Mouse (Mus musculus) thymus, adult 2 months (tissue): ENCODE data around the gene Tbx4. TPM values are rescaled to one million over a fixed set of nuclear protein-coding genes. Genes with fewer than 3 reads are reported as not detected.

Source experiments
- DNase-seq: peaks from one replicate; pipeline ENCODE4 v3.0.0; 2021
- H3K27ac ChIP-seq: fragments of 200-500 bp; 2 replicates; pipeline ENCODE4 v1.5.1; 2012; ENCODE audit warnings: low read length, control low read depth; ENCODE audit not compliant: control insufficient read depth, insufficient read depth
- H3K27me3 ChIP-seq: fragments of 200-500 bp; 2 replicates; pipeline ENCODE4 v1.6.1; 2012; ENCODE audit warnings: mild to moderate bottlenecking, low read length, moderate library complexity, mixed read lengths; ENCODE audit not compliant: control insufficient read depth, insufficient read depth
- H3K36me3 ChIP-seq: fragments of 200-500 bp; 2 replicates; pipeline ENCODE4 v1.6.1; 2012; ENCODE audit warnings: mild to moderate bottlenecking, low read length, moderate library complexity; ENCODE audit not compliant: control insufficient read depth, insufficient read depth
- H3K4me1 ChIP-seq: fragments of 200-500 bp; replicated peaks from 2 replicates; pipeline ENCODE4 v1.6.1; 2012; ENCODE audit warnings: low read length; ENCODE audit not compliant: control insufficient read depth, insufficient read depth
- H3K4me3 ChIP-seq: fragments of 200-500 bp; 2 replicates; pipeline ENCODE4 v1.5.1; 2012; ENCODE audit warnings: mild to moderate bottlenecking, low read length, control low read depth, moderate library complexity; ENCODE audit not compliant: control insufficient read depth, insufficient read depth
- CTCF ChIP-seq: fragments of 200-500 bp; IDR thresholded peaks from 2 replicates; pipeline ENCODE4 v1.5.1; 2012; ENCODE audit warnings: mild to moderate bottlenecking, control low read depth, low read length, moderate library complexity, borderline replicate concordance; ENCODE audit not compliant: control insufficient read depth, poor library complexity, insufficient read depth; ENCODE audit errors: extremely low read depth
- POLR2A ChIP-seq: fragments of 200-500 bp; IDR thresholded peaks from 2 replicates; pipeline ENCODE4 v1.6.1; 2012; ENCODE audit warnings: mild to moderate bottlenecking, low read length, control low read depth, moderate library complexity; ENCODE audit not compliant: control insufficient read depth, poor library complexity, insufficient read depth; ENCODE audit errors: extremely low read depth
- WGBS: fragments of 180-500 bp; shearing (Covaris S2); methylation state at CpG from one replicate; pipeline ENCODE4 v1.1.7; 2018; 5-methylcytosine and 5-hydroxymethylcytosine counted together
- polyA plus RNA-seq: library from polyadenylated mRNA; depleted of rRNA; stranded (reverse); fragments of >200 nt; gene quantifications from 2 replicates; pipeline ENCODE4 v1.2.3, GENCODE M21; 2012

The Tbx4 gene
- polyA plus RNA-seq, 1 experiment, result 0.08 TPM

- Histone ChIP-seq H3K36me3 (no peaks in the 10 kb centered on the region), H3K27ac (no peak within 1 kb of the TSS), H3K27me3 (no peaks in the 10 kb centered on the region; the same call in 1 of the 2 replicates), H3K4me3 (no peak within 1 kb of the TSS), H3K4me1 (no peaks in the 10 kb centered on the region)
- WGBS, result 93% methylated on average over 6 of the region's 6 CpGs
- DNase-seq, result no peak
- TF ChIP-seq POLR2A (no peak), CTCF (no peak)
Observed at GRCm38 (mm10) chr11:85850233-85850632, 36.0 kb upstream of the Tbx4 start, which contains the start of gene Gm11444. Gene Gm11444 (minus strand): TSS chr11:85850333.

- no peak for TF ChIP-seq POLR2A
- TF ChIP-seq CTCF, result no peak
- 68% methylated on average over 6 of the region's 6 CpGs for WGBS
- no peak for DNase-seq
Observed at GRCm38 (mm10) chr11:85850758-85851157, 35.5 kb upstream of the Tbx4 start.

GRCm38 (mm10) chr11:85857997-85858698 is 28.1 kb upstream of the Tbx4 start:
- H3K36me3 ChIP-seq, result no peaks in the 10 kb centered on the region
- no peak overlapping the region for H3K4me3 ChIP-seq
- H3K4me1 ChIP-seq, result no peaks in the 10 kb centered on the region
- WGBS, result 55% methylated on average over 6 of the region's 6 CpGs
- TF ChIP-seq POLR2A (no peak), CTCF (no peak)
- no peak for DNase-seq
- H3K27ac ChIP-seq, result no peak overlapping the region
- H3K27me3 ChIP-seq, result no peaks in the 10 kb centered on the region

More at GRCm38 (mm10) chr11:85850758-85851157, 35.5 kb upstream of the Tbx4 start:
- Histone ChIP-seq H3K36me3 (no peaks in the 10 kb centered on the region), H3K4me3 (no peak overlapping the region), H3K27ac (no peak overlapping the region), H3K27me3 (no peaks in the 10 kb centered on the region; the same call in 1 of the 2 replicates), H3K4me1 (no peaks in the 10 kb centered on the region)

- H3K4me3 ChIP-seq, result no peak overlapping the region
- H3K36me3 ChIP-seq, result no peaks in the 10 kb centered on the region
- WGBS, result 50% methylated on average over 7 of the region's 7 CpGs
- H3K27me3 ChIP-seq, result no peaks in the 10 kb centered on the region
- no peak for TF ChIP-seq CTCF
- no peak for TF ChIP-seq POLR2A
- H3K27ac ChIP-seq, result no peak overlapping the region
- no peaks in the 10 kb centered on the region for H3K4me1 ChIP-seq
- DNase-seq, result no peak
Observed at GRCm38 (mm10) chr11:85864363-85864762, 21.9 kb upstream of the Tbx4 start.

- no peaks in the 10 kb centered on the region for H3K36me3 ChIP-seq
- no peak for TF ChIP-seq POLR2A
- no peak for TF ChIP-seq CTCF
- H3K27ac ChIP-seq, result no peak overlapping the region
- H3K4me3 ChIP-seq, result no peak overlapping the region
- H3K4me1 ChIP-seq, result no peaks in the 10 kb centered on the region
- DNase-seq, result no peak
- 89% methylated on average over 24 of the region's 24 CpGs for WGBS
- H3K27me3 ChIP-seq, result no peaks in the 10 kb centered on the region
Observed at GRCm38 (mm10) chr11:85876059-85876788, 10.0 kb upstream of the Tbx4 start.

GRCm38 (mm10) chr11:85884498-85884897 is 1.7 kb upstream of the Tbx4 start:
- no peak overlapping the region for H3K27ac ChIP-seq
- no peaks in the 10 kb centered on the region for H3K4me1 ChIP-seq
- H3K36me3 ChIP-seq, result no peaks in the 10 kb centered on the region
- no peak for TF ChIP-seq CTCF
- TF ChIP-seq POLR2A, result no peak
- H3K4me3 ChIP-seq, result no peak overlapping the region
- no peak for DNase-seq
- WGBS, result 88% methylated on average over 4 of the region's 4 CpGs
- H3K27me3 ChIP-seq, result peaks cover 20% of the 10 kb centered on the region
